ENCODE assay signal across 8 mouse cellular contexts in genomic region chr11:53456474-53457371, GRCm38 (mm10). TPM values are rescaled to one million over a fixed set of nuclear protein-coding genes. Genes with fewer than 3 reads are reported as not detected.
DNase-seq lines count a peak whose midpoint lies in the region; ATAC-seq and TF ChIP-seq lines count a peak whose summit lies in the region.

Gm10447 (minus strand) TSS chr11:53457110.
Shroom1 (plus strand) TSS chr11:53457205.

- H3K4me1 ChIP-seq in heart, adult 2 months (ENCODE audit: control insufficient read depth, insufficient read depth, low read length), result peaks cover 2% of the 10 kb centered on the region
- H3K4me1 ChIP-seq in lung, adult 2 months (ENCODE audit: control insufficient read depth, insufficient read depth, low read length), result peaks cover 2% of the 10 kb centered on the region; the same call in 1 of the 2 replicates
- H3K4me1 ChIP-seq in olfactory bulb, adult 2 months (ENCODE audit: control insufficient read depth, insufficient read depth, low read length), result peaks cover 6% of the 10 kb centered on the region

- no peak for ATAC-seq in cerebellum, adult (ENCODE audit: insufficient number of reproducible peaks, low FRiP score, low TSS enrichment)

- WGBS in heart, adult 2 months, result 4% methylated on average over 42 of the region's 42 CpGs
- 5% methylated on average over 42 of the region's 42 CpGs for WGBS in lung, adult 2 months
- 6% methylated on average over 42 of the region's 42 CpGs for WGBS in olfactory bulb, adult 2 months

- peak within 1 kb of the TSS; percentile 76 for H3K9ac ChIP-seq in heart, adult 2 months (ENCODE audit: low read depth, low read length)

- H3K36me3 ChIP-seq in heart, adult 2 months (ENCODE audit: control insufficient read depth, insufficient read depth, low read length), result no peaks in the 10 kb centered on the region

- peak; percentile 73 for DNase-seq in cerebellum, adult 9-10 months
- DNase-seq in embryo, embryonic 10 days (ENCODE audit: low spot score), result peak; percentile 79
- peak; percentile 76 to 78 for DNase-seq in heart, adult 2 months
- DNase-seq in kidney, adult 18-20 months, result peak; percentile 70
- DNase-seq in lung, adult 2 months, result peak; percentile 66
- DNase-seq in spleen, postnatal 4 days (ENCODE audit: low spot score in 2 of 2), result no peak

- H3K4me3 ChIP-seq in heart, adult 2 months, result peak within 1 kb of the TSS; percentile 58
- peak within 1 kb of the TSS; percentile 91 for H3K4me3 ChIP-seq in lung, adult 2 months (replicated peaks; ENCODE audit: extremely low read depth, low read depth, low read length)
- peak within 1 kb of the TSS; percentile 46 for H3K4me3 ChIP-seq in olfactory bulb, adult 2 months (ENCODE audit: insufficient read depth, low read depth, low read length)

- peak within 1 kb of the TSS; percentile 54 for H3K27ac ChIP-seq in heart, adult 2 months
- no peak within 1 kb of the TSS for H3K27ac ChIP-seq in olfactory bulb, adult 2 months (ENCODE audit: insufficient read depth, low read depth, low read length)

- H3K27me3 ChIP-seq in heart, adult 2 months (ENCODE audit: control insufficient read depth, insufficient read depth, low read length), result no peaks in the 10 kb centered on the region

- no peak for TF ChIP-seq EP300 in heart, adult 2 months (IDR thresholded peaks at IDR 0.05; ENCODE audit: insufficient read depth, low read depth, low read length)

- intact Hi-C loops in heart, adult 2 months (cut with DNase I), result no loop called here

- no peaks in the 10 kb centered on the region for H3K79me2 ChIP-seq in heart, adult 2 months (replicated peaks; ENCODE audit: control insufficient read depth, insufficient read depth, low read length)

- peak; percentile 70 for TF ChIP-seq CTCF in heart, adult 2 months (IDR thresholded peaks at IDR 0.05)
- TF ChIP-seq CTCF in lung, adult 2 months (IDR thresholded peaks at IDR 0.05; ENCODE audit: insufficient read depth, low read length), result peak; percentile 22; the same call in 1 of the 2 replicates
- no peak for TF ChIP-seq CTCF in olfactory bulb, adult 2 months (IDR thresholded peaks at IDR 0.05; ENCODE audit: insufficient read depth, low read depth, low read length)

- peak; percentile 32 for TF ChIP-seq POLR2A in heart, adult 2 months (IDR thresholded peaks at IDR 0.05; ENCODE audit: insufficient read depth, low read depth, low read length)
- peak; percentile 25; the same call in 1 of the 2 replicates for TF ChIP-seq POLR2A in lung, adult 2 months (IDR thresholded peaks at IDR 0.05; ENCODE audit: borderline replicate concordance, extremely low read depth, low read depth, low read length)
- no peak for TF ChIP-seq POLR2A in olfactory bulb, adult 2 months (IDR thresholded peaks at IDR 0.05; ENCODE audit: insufficient read depth, low read depth, low read length)

RNA-seq across cellular contexts. Expression of gene Gm10447, which starts in this region (rescaled TPM):
- total RNA-seq in heart, adult 2 months (2021), result not detected
- not detected in 2 replicates for polyA plus RNA-seq in heart, adult 2 months (2012; rRNA removed)
- 0.25 TPM in 2 replicates for polyA plus RNA-seq in lung, adult 2 months (2012; rRNA removed)
- not detected in 2 replicates for polyA plus RNA-seq in olfactory bulb, adult 2 months (2012; ENCODE audit: insufficient read depth, insufficient read length, low replicate concordance, missing spikeins)

RNA-seq across cellular contexts. Expression of gene Shroom1, which starts in this region (rescaled TPM):
- total RNA-seq in heart, adult 2 months (2021), result under 1 TPM; 0.34 to 0.91 TPM
- polyA plus RNA-seq in heart, adult 2 months (2012; rRNA removed), result 0.53 and 0.80 TPM in 2 replicates
- 3.0 and 3.2 TPM in 2 replicates for polyA plus RNA-seq in lung, adult 2 months (2012; rRNA removed)
- polyA plus RNA-seq in olfactory bulb, adult 2 months (2012; ENCODE audit: insufficient read depth, insufficient read length, low replicate concordance, missing spikeins), result not detected in 2 replicates

Comparison
In these comparisons a context has a peak if more than half of its experiments do, and no peak if none do; other contexts are left out.
1. Peak in DNase-seq, H3K4me3 ChIP-seq, H3K27ac ChIP-seq and H3K9ac ChIP-seq in heart, adult 2 months; RNA of the genes that start here not detected or under 1 TPM.
2. DNase-seq: peak in cerebellum, adult 9-10 months (single experiment), embryo, embryonic 10 days (single experiment), kidney, adult 18-20 months (single experiment) and lung, adult 2 months (single experiment); none in spleen, postnatal 4 days (0 of 2).
3. Peak in every context shown above with its lines, with median percentiles within 50 percentile points of each other: H3K4me3 ChIP-seq.